Mouse (Mus musculus): ENCODE measurements around the gene Gm11127. TPM values are rescaled to one million over a fixed set of nuclear protein-coding genes. Genes with fewer than 3 reads are reported as not detected.
A peak's percentile ranks its signal among the peaks of the same experiment; 100 is the strongest.
"Not testable (repeated sequence)": the region's sequence is repeated elsewhere in the genome, so short reads cannot be mapped to it uniquely, and the experiment has no call there.

Gm11127 gene
- polyA plus RNA-seq, 1 experiment from 2014 or later = not detected

DNA sequence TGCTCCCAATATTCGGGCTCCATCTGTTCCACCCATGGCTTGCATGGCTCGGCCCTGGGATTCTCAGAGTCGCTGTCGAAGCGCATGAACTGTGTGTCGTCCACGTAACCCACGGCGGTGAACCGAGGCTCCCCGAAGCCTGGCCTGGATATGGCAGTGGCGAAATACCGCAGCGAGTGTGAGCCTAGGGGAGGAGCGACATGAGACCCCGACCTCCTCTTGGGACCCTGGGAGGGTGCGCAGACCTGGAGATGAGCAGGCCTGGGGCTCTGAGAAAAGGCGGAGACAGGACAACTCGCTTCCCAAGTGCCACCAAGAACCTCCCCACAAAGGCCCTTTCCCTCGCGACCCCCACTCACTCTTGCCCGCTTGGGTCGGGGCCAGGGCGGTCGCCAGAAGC lies 244 bp downstream of the Gm11127 start:
- not testable (repeated sequence) for H3K36me3 ChIP-seq; H3K27ac ChIP-seq (replicated peaks); H3K4me3 ChIP-seq; H3K9ac ChIP-seq (replicated peaks); H3K4me1 ChIP-seq; H3K27me3 ChIP-seq; ATAC-seq (ENCODE audit: low FRiP score, low read depth); H3K9me3 ChIP-seq; H3K4me2 ChIP-seq (replicated peaks)
- 90% methylated on average over 24 of the region's 25 CpGs for WGBS

DNA sequence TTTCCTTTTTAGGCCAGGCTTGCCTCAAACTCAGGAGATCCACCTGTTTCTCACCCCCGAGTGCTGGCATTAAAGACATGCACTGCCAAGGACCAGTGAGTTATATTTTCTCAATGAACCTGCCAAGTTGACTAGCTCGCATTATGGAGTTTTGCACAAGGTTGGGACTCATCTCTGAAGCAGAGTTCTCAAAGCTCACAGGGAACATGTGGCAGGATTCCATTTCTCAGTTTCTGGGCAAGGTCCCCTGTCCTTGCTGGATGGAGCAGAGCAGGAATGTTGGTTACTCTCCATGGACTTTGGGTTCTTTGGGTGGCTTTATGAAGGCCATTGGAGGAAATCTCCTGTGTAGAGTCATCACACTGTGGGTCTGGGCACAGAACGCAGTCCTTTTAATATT lies 14.9 kb downstream of the Gm11127 start:
- Histone ChIP-seq H3K27ac (replicated peaks) (no peak overlapping the region), H3K4me1 (no peaks in the 10 kb centered on the region), H3K9ac (replicated peaks) (no peak overlapping the region), H3K27me3 (peaks cover 16% of the 10 kb centered on the region; the same call in 1 of the 2 replicates), H3K9me3 (no peaks in the 10 kb centered on the region), H3K36me3 (no peaks in the 10 kb centered on the region), H3K4me3 (peak overlapping the region; percentile 35; the same call in 1 of the 2 replicates), H3K4me2 (replicated peaks) (peak overlapping the region; percentile 66)
- WGBS = 89% methylated on average over 3 of the region's 3 CpGs
- ATAC-seq (ENCODE audit: low FRiP score, low read depth) = no peak

DNA sequence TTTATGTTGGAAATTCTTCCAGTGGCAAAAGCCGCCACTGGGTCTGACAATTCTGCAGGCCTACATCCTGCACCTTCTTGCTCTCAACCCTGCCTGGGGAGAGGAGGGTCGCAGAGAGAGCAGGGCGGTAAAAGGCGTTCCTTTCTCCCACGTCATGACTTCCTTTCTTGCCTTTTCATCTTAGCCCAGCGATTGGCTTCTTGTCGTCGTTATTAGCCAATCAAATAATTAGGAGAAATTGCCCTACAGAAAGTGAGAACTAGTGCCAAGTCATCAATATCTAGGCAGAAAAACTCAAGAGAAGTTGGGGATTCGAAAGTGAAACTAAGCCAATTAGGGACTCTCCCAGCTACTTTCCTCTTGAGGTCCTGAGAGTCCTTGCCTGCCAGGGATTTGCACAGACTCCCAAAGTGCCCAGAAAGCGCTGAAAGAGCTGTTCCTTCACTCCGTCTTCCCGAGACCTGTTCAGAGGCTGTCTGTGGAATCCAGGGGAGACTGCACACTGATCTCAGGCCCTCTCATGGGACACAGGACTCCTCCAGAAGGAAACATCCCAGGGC lies 15.5 kb downstream of the Gm11127 start, which contains the start of the genes H2-T22 and Gm6034:
Gene H2-T22, minus strand, starts transcription at position 138 of the 560 bp plus-strand sequence.
Gene Gm6034, plus strand, starts transcription at position 352 of the 560 bp plus-strand sequence.
- H3K4me3 ChIP-seq = peak within 1 kb of the TSS; percentile 35

DNA sequence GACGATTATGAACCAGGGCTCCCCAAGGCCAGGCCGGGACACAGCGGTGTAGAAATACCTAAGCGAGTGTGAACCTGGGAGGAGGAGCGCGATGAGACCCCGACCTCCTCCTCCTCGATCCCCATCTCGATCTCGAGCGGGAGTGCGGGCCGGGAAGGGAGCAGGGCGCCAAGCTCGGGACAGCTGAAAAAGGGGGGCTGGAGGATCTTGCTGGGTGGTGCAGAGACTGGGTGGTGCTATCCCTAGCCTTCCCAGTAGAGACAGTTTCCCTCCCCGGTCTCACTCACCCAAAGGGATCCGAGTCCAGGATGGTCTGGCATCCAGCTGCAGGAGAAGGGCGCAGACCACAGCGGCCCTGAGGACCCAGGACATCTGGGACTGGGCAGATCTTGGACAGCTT lies 16.1 kb downstream of the Gm11127 start:
- H3K4me1 ChIP-seq; H3K27ac ChIP-seq (replicated peaks); H3K36me3 ChIP-seq; H3K9me3 ChIP-seq: not testable (repeated sequence)
- Histone ChIP-seq H3K27me3 (peaks cover 16% of the 10 kb centered on the region; the same call in 1 of the 2 replicates), H3K9ac (replicated peaks) (peak overlapping the region; percentile 44), H3K4me3 (peak overlapping the region; percentile 35), H3K4me2 (replicated peaks) (peak overlapping the region; percentile 66)
- peak; percentile 76 for ATAC-seq (ENCODE audit: low FRiP score, low read depth)
- WGBS = 2% methylated on average over 19 of the region's 19 CpGs

More for the DNA sequence above, 15.5 kb downstream of the Gm11127 start, which contains the start of the genes H2-T22 and Gm6034:
- ATAC-seq (ENCODE audit: low FRiP score, low read depth) = peak; percentile 93
- H3K27ac ChIP-seq (replicated peaks); H3K4me1 ChIP-seq; H3K36me3 ChIP-seq; H3K9me3 ChIP-seq: not testable (repeated sequence)
- peak within 1 kb of the TSS; percentile 44 for H3K9ac ChIP-seq (replicated peaks)
- peak within 1 kb of the TSS; percentile 66 for H3K4me2 ChIP-seq (replicated peaks)
- WGBS = 2% methylated on average over 12 of the region's 12 CpGs
- H3K27me3 ChIP-seq = peaks cover 16% of the 10 kb centered on the region; the same call in 1 of the 2 replicates

DNA sequence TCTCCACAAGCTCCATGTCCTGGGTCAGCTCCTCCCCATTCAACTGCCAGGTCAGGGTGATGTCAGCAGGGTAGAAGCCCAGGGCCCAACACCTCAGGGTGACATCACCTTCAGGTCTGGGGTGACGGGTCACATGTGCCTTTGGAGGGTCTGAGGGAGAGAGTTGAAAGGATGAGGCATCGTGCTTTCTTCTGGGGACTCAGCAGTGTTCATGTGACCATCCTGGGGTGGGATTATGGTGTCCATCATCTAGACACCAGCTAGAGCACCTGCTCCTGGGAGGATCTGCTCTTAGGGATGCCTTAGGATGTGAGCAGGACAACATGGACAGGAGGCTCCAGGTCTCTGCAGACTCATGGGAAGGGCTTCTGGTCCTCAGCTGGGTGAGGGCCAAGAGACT lies 17.6 kb downstream of the Gm11127 start:
- 88% methylated on average over 2 of the region's 2 CpGs for WGBS

DNA sequence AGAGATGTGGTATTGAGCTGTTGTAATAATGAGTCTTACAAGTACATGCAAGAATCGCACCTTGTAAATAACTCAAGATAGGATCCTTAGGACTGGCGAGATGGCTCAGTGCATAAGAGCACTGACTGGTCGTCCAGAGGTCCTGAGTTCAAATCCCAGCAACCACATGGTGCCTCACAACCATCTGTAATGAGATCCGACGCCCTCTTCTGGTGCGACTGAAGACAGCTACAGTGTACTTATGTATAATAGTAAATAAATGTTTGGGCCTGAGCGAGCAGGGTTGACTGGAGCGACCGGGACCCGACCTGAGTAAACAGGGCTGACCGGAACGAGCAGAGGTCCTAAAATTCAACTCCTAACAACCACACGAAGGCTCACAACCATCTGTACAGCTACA lies 22.0 kb downstream of the Gm11127 start:
- H3K27ac ChIP-seq (replicated peaks); H3K4me2 ChIP-seq (replicated peaks); H3K4me1 ChIP-seq; H3K4me3 ChIP-seq; H3K9me3 ChIP-seq; H3K9ac ChIP-seq (replicated peaks); H3K36me3 ChIP-seq; ATAC-seq (ENCODE audit: low FRiP score, low read depth); H3K27me3 ChIP-seq: not testable (repeated sequence)
- WGBS = 88% methylated on average over 13 of the region's 13 CpGs

More for the DNA sequence above, 17.6 kb downstream of the Gm11127 start:
- not testable (repeated sequence) for H3K36me3 ChIP-seq; H3K9me3 ChIP-seq; ATAC-seq (ENCODE audit: low FRiP score, low read depth); H3K4me2 ChIP-seq (replicated peaks); H3K4me1 ChIP-seq; H3K9ac ChIP-seq (replicated peaks); H3K27ac ChIP-seq (replicated peaks); H3K4me3 ChIP-seq
- peaks cover 16% of the 10 kb centered on the region; the same call in 1 of the 2 replicates for H3K27me3 ChIP-seq

DNA sequence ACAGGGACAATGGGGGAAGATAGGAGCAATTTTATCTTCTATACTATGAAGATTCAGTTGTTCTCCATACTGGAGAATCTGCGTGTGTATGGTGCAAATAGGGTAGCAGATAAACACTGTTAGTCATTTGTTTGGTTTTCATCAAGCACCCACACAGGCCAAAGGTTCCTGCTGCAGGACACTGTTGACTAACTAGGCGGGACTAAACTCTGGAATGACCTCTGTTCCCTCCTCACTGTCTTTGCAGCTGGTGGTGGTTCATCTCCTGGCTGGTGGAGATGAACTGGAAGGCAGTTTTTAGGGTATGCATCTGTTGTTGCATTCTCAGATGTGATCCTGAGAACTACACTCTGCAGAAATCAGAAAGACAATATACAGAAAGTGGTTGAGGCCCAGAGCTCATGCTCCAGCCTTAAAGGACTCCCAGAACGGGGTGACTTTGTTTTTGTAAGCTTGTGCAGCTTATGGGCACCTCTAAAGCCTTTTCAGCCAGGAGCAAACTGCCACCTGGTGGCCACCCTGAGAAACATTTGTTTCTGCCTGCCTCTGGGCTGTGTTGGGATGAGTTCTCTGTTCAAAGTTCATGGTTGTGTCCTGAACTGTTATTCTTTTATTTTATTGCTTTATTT lies 23.0 kb downstream of the Gm11127 start:
- H3K36me3 ChIP-seq; H3K4me3 ChIP-seq; H3K9me3 ChIP-seq; H3K4me1 ChIP-seq; H3K27me3 ChIP-seq; H3K4me2 ChIP-seq (replicated peaks); H3K27ac ChIP-seq (replicated peaks); ATAC-seq (ENCODE audit: low FRiP score, low read depth); H3K9ac ChIP-seq (replicated peaks): not testable (repeated sequence)
- 38% methylated on average over 3 of the region's 3 CpGs for WGBS

DNA sequence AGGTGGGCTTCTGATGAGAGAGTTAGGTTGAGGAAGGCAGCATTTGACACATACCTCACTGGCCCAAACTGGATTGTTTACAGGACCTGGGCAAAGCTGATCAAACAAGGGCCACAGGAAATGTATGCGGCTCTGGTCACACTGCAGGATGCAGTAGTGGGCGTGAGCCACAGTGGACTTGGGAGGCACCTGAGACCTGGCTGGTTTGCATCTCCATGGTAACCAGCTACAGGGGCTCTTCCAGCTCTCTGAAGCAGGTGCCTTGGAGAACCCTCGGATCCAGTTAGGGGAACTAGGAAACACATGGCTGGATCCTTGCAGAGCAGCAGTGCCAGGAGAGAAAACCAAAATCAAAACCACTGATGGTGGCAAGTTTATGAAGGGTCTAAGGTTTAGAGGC lies 23.6 kb downstream of the Gm11127 start:
- H3K4me2 ChIP-seq (replicated peaks); H3K27me3 ChIP-seq; H3K4me3 ChIP-seq; H3K27ac ChIP-seq (replicated peaks); H3K9me3 ChIP-seq; H3K36me3 ChIP-seq; ATAC-seq (ENCODE audit: low FRiP score, low read depth); H3K4me1 ChIP-seq; H3K9ac ChIP-seq (replicated peaks): not testable (repeated sequence)
- 58% methylated on average over 3 of the region's 3 CpGs for WGBS

DNA sequence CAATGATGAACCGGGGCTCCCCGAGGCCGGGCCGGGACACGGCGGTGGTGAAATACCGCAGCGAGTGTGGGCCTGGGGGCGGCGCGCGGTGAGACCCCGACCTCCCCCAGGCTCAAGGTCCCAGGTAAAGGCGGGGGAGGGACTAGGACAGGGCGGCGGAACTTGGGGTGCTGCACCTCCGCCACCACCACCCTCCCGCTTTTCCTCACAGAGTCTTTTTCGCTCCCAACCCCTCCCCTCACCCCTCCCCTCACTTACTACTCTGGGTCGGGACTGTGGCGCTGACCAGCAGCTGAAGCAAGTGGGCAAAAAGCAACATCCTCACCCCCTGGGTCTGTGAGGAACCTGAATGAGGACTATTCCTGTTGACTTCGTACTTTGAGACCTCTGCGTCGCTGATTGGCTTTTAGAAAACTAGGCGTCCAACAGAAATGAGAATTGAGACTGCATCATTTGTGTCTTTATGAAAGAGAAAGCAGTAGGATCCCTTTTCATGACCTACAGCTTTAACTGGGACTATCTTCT lies 25.8 kb downstream of the Gm11127 start, which contains the start of gene H2-T23:
Gene H2-T23, minus strand, starts transcription at position 505 of the 525 bp plus-strand sequence.
- not testable (repeated sequence) for H3K27ac ChIP-seq (replicated peaks); H3K27me3 ChIP-seq; H3K9me3 ChIP-seq; H3K4me1 ChIP-seq; H3K36me3 ChIP-seq
- H3K4me2 ChIP-seq (replicated peaks) = peak within 1 kb of the TSS; percentile 82
- H3K9ac ChIP-seq (replicated peaks) = peak within 1 kb of the TSS; percentile 55
- H3K4me3 ChIP-seq = peak within 1 kb of the TSS; percentile 48
- peak; percentile 41 for ATAC-seq (ENCODE audit: low FRiP score, low read depth)
- WGBS = 3% methylated on average over 25 of the region's 25 CpGs

DNA sequence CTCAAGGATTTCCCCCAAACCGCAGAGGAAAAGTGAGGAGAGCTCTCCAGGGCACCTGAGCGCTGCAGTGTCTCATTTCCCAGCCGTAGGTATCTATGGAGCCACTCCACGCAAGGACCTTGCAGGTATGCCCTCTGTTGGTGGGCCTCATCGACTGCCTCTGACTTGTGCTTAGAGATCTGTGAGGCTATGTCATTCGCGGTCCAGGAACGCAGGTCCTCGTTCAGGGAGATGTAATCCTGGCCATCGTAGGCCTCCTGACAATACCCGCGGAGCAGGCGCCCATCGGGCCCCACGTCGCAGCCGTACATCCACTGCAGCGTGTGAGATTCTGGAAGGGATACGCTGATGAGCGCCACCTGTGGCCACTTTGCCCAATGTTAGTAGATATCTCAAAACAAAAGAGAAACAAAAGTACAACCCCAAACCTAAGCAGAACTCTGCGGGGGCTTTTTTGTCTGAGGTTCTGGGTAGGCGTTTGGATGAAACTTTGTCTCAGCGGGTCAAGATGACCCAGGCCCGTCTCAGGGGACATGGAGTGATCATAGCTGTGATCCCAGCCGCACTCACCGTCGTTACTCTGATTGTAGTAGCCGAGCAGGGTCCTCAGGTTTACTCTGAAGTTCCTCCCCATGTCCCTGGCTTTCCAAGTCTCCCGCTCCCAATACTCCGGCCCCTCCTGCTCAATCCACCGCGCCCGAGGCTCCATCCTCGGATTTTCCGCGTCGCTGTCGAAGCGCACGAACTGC lies 26.4 kb downstream of the Gm11127 start:
- not testable (repeated sequence) for H3K27me3 ChIP-seq
- peak; percentile 65 for ATAC-seq (ENCODE audit: low FRiP score, low read depth)

DNA sequence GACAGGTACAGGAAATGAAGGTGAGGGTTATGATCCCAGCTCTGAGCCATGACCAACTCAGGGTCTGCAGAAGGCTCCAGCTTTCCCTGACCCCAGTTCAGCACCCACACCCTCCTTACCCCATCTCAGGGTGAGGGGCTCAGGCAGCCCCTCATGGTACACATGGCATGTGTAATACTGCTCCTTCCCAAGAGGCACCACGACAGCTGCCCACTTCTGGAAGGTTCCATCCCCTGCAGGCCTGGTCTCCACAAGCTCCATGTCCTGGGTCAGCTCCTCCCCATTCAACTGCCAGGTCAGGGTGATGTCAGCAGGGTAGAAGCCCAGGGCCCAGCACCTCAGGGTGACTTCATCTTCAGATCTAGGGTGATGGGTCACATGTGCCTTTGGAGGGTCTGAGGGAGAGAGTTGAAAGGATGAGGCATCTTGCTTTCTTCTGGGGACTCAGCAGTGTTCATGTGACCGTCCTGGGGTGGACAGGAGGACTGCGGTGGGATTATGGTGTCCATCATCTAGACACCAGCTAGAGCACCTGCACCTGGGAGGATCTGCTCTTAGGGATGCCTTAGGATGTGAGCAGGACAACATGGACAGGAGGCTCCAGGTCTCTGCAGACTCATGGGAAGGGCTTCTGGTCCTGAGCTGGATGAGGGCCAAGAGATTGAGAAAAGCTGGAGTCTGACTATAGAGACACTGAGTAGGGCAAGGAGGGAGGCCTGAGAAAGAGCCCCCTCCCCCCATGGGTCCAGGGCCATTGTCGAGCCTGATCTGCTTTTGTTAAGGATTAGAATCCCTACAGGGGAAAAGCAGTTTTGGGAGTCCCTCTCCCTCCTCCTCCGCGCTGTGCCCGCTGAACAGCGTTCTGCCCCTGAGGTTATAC lies 27.2 kb downstream of the Gm11127 start:
- not testable (repeated sequence) for H3K9me3 ChIP-seq; H3K27ac ChIP-seq (replicated peaks); H3K36me3 ChIP-seq; H3K9ac ChIP-seq (replicated peaks); H3K4me1 ChIP-seq; H3K27me3 ChIP-seq
- peak; percentile 45; the same call in 1 of the 2 replicates for ATAC-seq (ENCODE audit: low FRiP score, low read depth)
- WGBS = 35% methylated on average over 7 of the region's 8 CpGs
- Histone ChIP-seq H3K4me3 (peak overlapping the region; percentile 48), H3K4me2 (replicated peaks) (peak overlapping the region; percentile 82)

More for the DNA sequence above, 26.4 kb downstream of the Gm11127 start:
- Histone ChIP-seq H3K4me3 (peak overlapping the region; percentile 48), H3K4me2 (replicated peaks) (peak overlapping the region; percentile 82), H3K9ac (replicated peaks) (peak overlapping the region; percentile 55)
- H3K27ac ChIP-seq (replicated peaks); H3K9me3 ChIP-seq; H3K36me3 ChIP-seq; H3K4me1 ChIP-seq: not testable (repeated sequence)
- WGBS = 2% methylated on average over 40 of the region's 40 CpGs

Measured in midbrain, embryonic 12.5 days (tissue).